Mouse (Mus musculus) limb, embryonic 12.5 days (tissue): ENCODE measurements around the gene Pxk. TPM values are rescaled to one million over a fixed set of nuclear protein-coding genes. Genes with fewer than 3 reads are reported as not detected.

Experiments used
- ATAC-seq: fragments of 200-750 bp; cut with Nextera tagmentation; 2 replicates; pipeline ENCODE4 v1.8.0; 2017; ENCODE audit warnings: low read depth, moderate TSS enrichment; ENCODE audit not compliant: insufficient number of reproducible peaks, insufficient read depth, low FRiP score, low TSS enrichment
- H3K27ac ChIP-seq: fragments of 300-500 bp; sonication (generic); 2 replicates; pipeline ENCODE4 v1.5.1; 2016; ENCODE audit warnings: mild to moderate bottlenecking, moderate library complexity
- H3K27me3 ChIP-seq: fragments of 300-500 bp; sonication (generic); 2 replicates; pipeline ENCODE4 v1.6.1; 2016; ENCODE audit warnings: mild to moderate bottlenecking, moderate library complexity
- H3K36me3 ChIP-seq: fragments of 300-500 bp; sonication (generic); 2 replicates; pipeline ENCODE4 v1.6.1; 2016; ENCODE audit warnings: mild to moderate bottlenecking, moderate library complexity
- H3K4me1 ChIP-seq: fragments of 300-500 bp; sonication (generic); replicated peaks from 2 replicates; pipeline ENCODE4 v1.6.1; 2016
- H3K4me2 ChIP-seq: fragments of 300-500 bp; sonication (generic); 2 replicates; pipeline ENCODE4 v1.6.1; 2016; ENCODE audit warnings: mild to moderate bottlenecking, moderate library complexity
- H3K4me3 ChIP-seq: fragments of 300-500 bp; sonication (generic); replicated peaks from 2 replicates; pipeline ENCODE4 v1.5.1; 2016; ENCODE audit warnings: mild to moderate bottlenecking
- H3K9ac ChIP-seq: fragments of 300-500 bp; sonication (generic); replicated peaks from 2 replicates; pipeline ENCODE4 v1.6.1; 2016; ENCODE audit warnings: mild to moderate bottlenecking, moderate library complexity
- H3K9me3 ChIP-seq: fragments of 300-500 bp; sonication (generic); 2 replicates; pipeline ENCODE4 v1.6.1; 2016; ENCODE audit warnings: mild to moderate bottlenecking, moderate library complexity
- WGBS: fragments of 180-500 bp; shearing (Covaris S2); methylation state at CpG from one replicate; pipeline ENCODE4 v1.1.7; 2016; 5-methylcytosine and 5-hydroxymethylcytosine counted together
- polyA plus RNA-seq: library from polyadenylated mRNA; unstranded; fragments of >200 nt; fragmentation: Nextera tagmentation; extraction: Ambion mirVana; gene quantifications from 2 replicates; pipeline ENCODE4 v1.2.1, GENCODE M21; 2016

Pxk gene
- polyA plus RNA-seq, 1 experiment from 2014 or later: 22.8 TPM

- H3K27me3 ChIP-seq: no peaks in the 10 kb centered on the region
- H3K27ac ChIP-seq: no peak overlapping the region
- H3K9me3 ChIP-seq: no peaks in the 10 kb centered on the region
- no peak overlapping the region for H3K4me2 ChIP-seq
- H3K36me3 ChIP-seq: 0 out of 2 replicates have a peak, but pooled peaks cover 4% of the 10 kb centered on the region
- H3K4me3 ChIP-seq: no peak overlapping the region
- 0 out of 2 replicates have a peak, but pooled peaks cover 2% of the 10 kb centered on the region for H3K4me1 ChIP-seq
- no peak for ATAC-seq
- WGBS: 78% methylated on average over 4 of the region's 4 CpGs
- no peak overlapping the region for H3K9ac ChIP-seq
These were observed 10.0 kb downstream of the Pxk start for GRCm38 (mm10) chr14:8108047-8108446.

- H3K9me3 ChIP-seq: no peaks in the 10 kb centered on the region
- H3K27me3 ChIP-seq: no peaks in the 10 kb centered on the region
- no peak overlapping the region for H3K4me2 ChIP-seq
- no peak overlapping the region for H3K4me3 ChIP-seq
- H3K4me1 ChIP-seq: 0 out of 2 replicates have a peak, but pooled peaks cover 2% of the 10 kb centered on the region
- H3K36me3 ChIP-seq: 0 out of 2 replicates have a peak, but pooled peaks cover 4% of the 10 kb centered on the region
- 86% methylated on average over 1 of the region's 1 CpGs for WGBS
- H3K9ac ChIP-seq: no peak overlapping the region
- no peak for ATAC-seq
- H3K27ac ChIP-seq: no peak overlapping the region
These were observed 11.0 kb downstream of the Pxk start for GRCm38 (mm10) chr14:8108976-8109375.

GRCm38 (mm10) chr14:8111545-8111944 is 13.5 kb downstream of the Pxk start:
- no peak overlapping the region for H3K9ac ChIP-seq
- ATAC-seq: no peak
- no peaks in the 10 kb centered on the region for H3K9me3 ChIP-seq
- H3K4me1 ChIP-seq: 0 out of 2 replicates have a peak, but pooled peaks cover 2% of the 10 kb centered on the region
- no peak overlapping the region for H3K4me3 ChIP-seq
- 0 out of 2 replicates have a peak, but pooled peaks cover 4% of the 10 kb centered on the region for H3K36me3 ChIP-seq
- no peak overlapping the region for H3K27ac ChIP-seq
- no peak overlapping the region for H3K4me2 ChIP-seq
- WGBS: 88% methylated on average over 6 of the region's 6 CpGs
- no peaks in the 10 kb centered on the region for H3K27me3 ChIP-seq

GRCm38 (mm10) chr14:8112036-8112435 is 14.0 kb downstream of the Pxk start:
- Histone ChIP-seq H3K9me3 (no peaks in the 10 kb centered on the region), H3K9ac (no peak overlapping the region), H3K27ac (no peak overlapping the region), H3K4me3 (no peak overlapping the region), H3K4me2 (no peak overlapping the region), H3K36me3 (0 out of 2 replicates have a peak, but pooled peaks cover 2% of the 10 kb centered on the region), H3K27me3 (no peaks in the 10 kb centered on the region), H3K4me1 (0 out of 2 replicates have a peak, but pooled peaks cover 2% of the 10 kb centered on the region)
- 82% methylated on average over 8 of the region's 8 CpGs for WGBS
- ATAC-seq: no peak

GRCm38 (mm10) chr14:8113616-8114015 is 15.6 kb downstream of the Pxk start:
- no peak for ATAC-seq
- WGBS: 94% methylated on average over 2 of the region's 2 CpGs
- Histone ChIP-seq H3K36me3 (no peaks in the 10 kb centered on the region), H3K9me3 (no peaks in the 10 kb centered on the region), H3K27me3 (no peaks in the 10 kb centered on the region), H3K27ac (no peak overlapping the region), H3K4me1 (no peaks in the 10 kb centered on the region), H3K9ac (no peak overlapping the region), H3K4me3 (no peak overlapping the region), H3K4me2 (no peak overlapping the region)

- no peak for ATAC-seq
- no peak overlapping the region for H3K27ac ChIP-seq
- H3K9ac ChIP-seq: no peak overlapping the region
- WGBS: 43% methylated on average over 3 of the region's 3 CpGs
- H3K4me2 ChIP-seq: no peak overlapping the region
- H3K27me3 ChIP-seq: no peaks in the 10 kb centered on the region
- no peaks in the 10 kb centered on the region for H3K4me1 ChIP-seq
- no peak overlapping the region for H3K4me3 ChIP-seq
- no peaks in the 10 kb centered on the region for H3K36me3 ChIP-seq
- no peaks in the 10 kb centered on the region for H3K9me3 ChIP-seq
These were observed 16.3 kb downstream of the Pxk start for GRCm38 (mm10) chr14:8114306-8114705.

- H3K9ac ChIP-seq: no peak overlapping the region
- WGBS: 83% methylated on average over 1 of the region's 1 CpGs
These were observed 16.7 kb downstream of the Pxk start for GRCm38 (mm10) chr14:8114756-8115155.

GRCm38 (mm10) chr14:8115772-8116171 is 17.8 kb downstream of the Pxk start:
- H3K36me3 ChIP-seq: no peaks in the 10 kb centered on the region
- H3K4me2 ChIP-seq: no peak overlapping the region
- no peaks in the 10 kb centered on the region for H3K9me3 ChIP-seq
- H3K27ac ChIP-seq: no peak overlapping the region
- no peaks in the 10 kb centered on the region for H3K27me3 ChIP-seq
- no peak overlapping the region for H3K9ac ChIP-seq
- no peak for ATAC-seq
- no peaks in the 10 kb centered on the region for H3K4me1 ChIP-seq
- H3K4me3 ChIP-seq: no peak overlapping the region
- WGBS: 66% methylated on average over 4 of the region's 4 CpGs

More at GRCm38 (mm10) chr14:8114756-8115155, 16.7 kb downstream of the Pxk start:
- no peaks in the 10 kb centered on the region for H3K36me3 ChIP-seq
- H3K4me1 ChIP-seq: no peaks in the 10 kb centered on the region
- H3K4me3 ChIP-seq: no peak overlapping the region
- H3K9me3 ChIP-seq: no peaks in the 10 kb centered on the region
- H3K27ac ChIP-seq: no peak overlapping the region
- no peak for ATAC-seq
- no peak overlapping the region for H3K4me2 ChIP-seq
- H3K27me3 ChIP-seq: no peaks in the 10 kb centered on the region

GRCm38 (mm10) chr14:8117371-8117770 is 19.4 kb downstream of the Pxk start:
- 0 out of 2 replicates have a peak, but pooled peaks cover 3% of the 10 kb centered on the region for H3K36me3 ChIP-seq
- H3K4me1 ChIP-seq: no peaks in the 10 kb centered on the region
- 78% methylated on average over 2 of the region's 2 CpGs for WGBS
- no peak overlapping the region for H3K27ac ChIP-seq
- no peaks in the 10 kb centered on the region for H3K9me3 ChIP-seq
- no peak overlapping the region for H3K9ac ChIP-seq
- no peak overlapping the region for H3K4me2 ChIP-seq
- no peak for ATAC-seq
- H3K27me3 ChIP-seq: no peaks in the 10 kb centered on the region
- no peak overlapping the region for H3K4me3 ChIP-seq

- Histone ChIP-seq H3K36me3 (peaks cover 10% of the 10 kb centered on the region), H3K9ac (no peak overlapping the region), H3K4me1 (no peaks in the 10 kb centered on the region), H3K4me2 (no peak overlapping the region), H3K27me3 (no peaks in the 10 kb centered on the region), H3K9me3 (no peaks in the 10 kb centered on the region), H3K4me3 (no peak overlapping the region), H3K27ac (no peak overlapping the region)
- no peak for ATAC-seq
- WGBS: 91% methylated on average over 5 of the region's 5 CpGs
These were observed 21.4 kb downstream of the Pxk start for GRCm38 (mm10) chr14:8119454-8119853.

- H3K27ac ChIP-seq: no peak overlapping the region
- no peaks in the 10 kb centered on the region for H3K27me3 ChIP-seq
- no peak overlapping the region for H3K9ac ChIP-seq
- no peak overlapping the region for H3K4me3 ChIP-seq
- 80% methylated on average over 3 of the region's 3 CpGs for WGBS
- no peaks in the 10 kb centered on the region for H3K9me3 ChIP-seq
- ATAC-seq: no peak
- no peaks in the 10 kb centered on the region for H3K4me1 ChIP-seq
- peaks cover 10% of the 10 kb centered on the region for H3K36me3 ChIP-seq
- no peak overlapping the region for H3K4me2 ChIP-seq
These were observed 21.9 kb downstream of the Pxk start for GRCm38 (mm10) chr14:8119904-8120303.

- Histone ChIP-seq H3K4me1 (no peaks in the 10 kb centered on the region), H3K9me3 (no peaks in the 10 kb centered on the region), H3K27me3 (no peaks in the 10 kb centered on the region), H3K4me2 (no peak overlapping the region), H3K36me3 (peaks cover 10% of the 10 kb centered on the region), H3K27ac (no peak overlapping the region), H3K9ac (no peak overlapping the region), H3K4me3 (no peak overlapping the region)
- WGBS: 93% methylated on average over 7 of the region's 7 CpGs
- ATAC-seq: no peak
These were observed 25.1 kb downstream of the Pxk start for GRCm38 (mm10) chr14:8123141-8123540.
